Mouse (Mus musculus) ES-Bruce4 (cell line): ENCODE data around the gene Palm3.

Source experiments
- CTCF ChIP-seq: IDR thresholded peaks from one replicate; pipeline ENCODE4 v1.8.1; 2011; ENCODE audit warnings: low read depth, low read length
- EP300 ChIP-seq: IDR thresholded peaks from 2 replicates; pipeline ENCODE4 v1.6.1; 2011; ENCODE audit warnings: low read depth, low read length; ENCODE audit not compliant: insufficient read depth
- POLR2A ChIP-seq: IDR thresholded peaks from one replicate; pipeline ENCODE4 v1.8.1; 2011; ENCODE audit warnings: low read length; ENCODE audit not compliant: insufficient read depth

DNA sequence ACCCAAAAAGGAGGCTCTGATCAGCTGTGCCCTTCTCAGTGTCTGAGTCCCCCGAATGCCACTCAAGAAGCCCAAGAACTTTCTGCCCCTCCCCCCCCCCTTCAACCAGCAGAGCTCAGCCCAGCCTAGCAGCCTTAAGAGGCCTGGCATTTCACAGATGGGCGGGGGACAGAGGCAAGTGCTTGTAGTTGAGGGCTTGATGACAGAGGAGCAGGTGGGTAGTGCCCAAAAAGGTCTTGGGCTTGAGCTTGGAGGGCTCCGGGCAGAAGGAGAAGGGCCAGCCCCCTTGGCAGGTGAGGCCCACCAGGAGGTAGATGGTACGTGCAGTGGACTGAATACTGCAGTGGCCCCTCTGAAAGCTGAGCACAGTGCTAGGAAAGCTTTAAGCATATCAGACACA is 46.8 kb upstream of the Palm3 start:
- TF ChIP-seq CTCF (no peak), EP300 (no peak), POLR2A (no peak)
